Mouse (Mus musculus) c-Kit-positive CD71-positive TER-119-negative erythroid progenitor cells, embryonic 14.5 days (primary cell): ENCODE results near the gene Gm2a.
"Not testable (repeated sequence)": the region's sequence is repeated elsewhere in the genome, so short reads cannot be mapped to it uniquely, and the experiment has no call there.

Source experiments
- DNase-seq: peaks from one replicate; pipeline ENCODE4 v3.0.0-alpha.2; 2013; ENCODE audit warnings: low read depth

Gm2a gene

GRCm38 (mm10) chr11:55097463-55098188 lies at the start of gene Gm2a:
Gm2a (plus strand) TSS chr11:55098115.
- peak; percentile 93 for DNase-seq

- DNase-seq = no peak
These were observed 46.9 kb upstream of the Gm2a start for GRCm38 (mm10) chr11:55050837-55051510.

- no peak for DNase-seq
These were observed 40.4 kb upstream of the Gm2a start for GRCm38 (mm10) chr11:55057511-55057910.

DNA sequence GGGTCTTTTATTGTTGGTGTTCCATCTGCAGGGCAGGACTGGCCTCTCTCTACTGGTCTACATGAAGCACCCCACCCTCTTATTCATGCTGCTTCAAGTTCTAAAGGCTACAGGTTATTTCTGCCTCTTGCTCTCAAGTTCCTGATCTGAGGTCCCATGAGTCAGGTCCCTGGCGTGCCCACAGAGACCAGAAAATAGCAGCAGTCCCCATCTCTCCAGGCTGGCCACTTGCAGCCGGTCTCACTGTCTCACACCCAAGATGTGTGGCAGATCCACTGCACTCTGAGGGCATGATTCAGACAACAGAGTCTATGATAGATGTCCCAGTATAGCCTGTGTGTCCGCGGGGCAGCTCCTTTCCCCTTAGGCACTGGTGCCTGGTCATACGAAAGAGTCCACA lies 37.1 kb upstream of the Gm2a start:
- no peak for DNase-seq

- DNase-seq = no peak
These were observed 35.1 kb upstream of the Gm2a start for GRCm38 (mm10) chr11:55062856-55063255.

- no peak for DNase-seq
These were observed 31.0 kb upstream of the Gm2a start for GRCm38 (mm10) chr11:55066921-55067320.

GRCm38 (mm10) chr11:55069023-55069422 lies 28.9 kb upstream of the Gm2a start:
- DNase-seq = no peak

GRCm38 (mm10) chr11:55071344-55071743 lies 26.6 kb upstream of the Gm2a start:
- DNase-seq = no peak

- no peak for DNase-seq
These were observed 25.4 kb upstream of the Gm2a start for GRCm38 (mm10) chr11:55072467-55072866.

GRCm38 (mm10) chr11:55073191-55073590 lies 24.7 kb upstream of the Gm2a start:
- no peak for DNase-seq

DNA sequence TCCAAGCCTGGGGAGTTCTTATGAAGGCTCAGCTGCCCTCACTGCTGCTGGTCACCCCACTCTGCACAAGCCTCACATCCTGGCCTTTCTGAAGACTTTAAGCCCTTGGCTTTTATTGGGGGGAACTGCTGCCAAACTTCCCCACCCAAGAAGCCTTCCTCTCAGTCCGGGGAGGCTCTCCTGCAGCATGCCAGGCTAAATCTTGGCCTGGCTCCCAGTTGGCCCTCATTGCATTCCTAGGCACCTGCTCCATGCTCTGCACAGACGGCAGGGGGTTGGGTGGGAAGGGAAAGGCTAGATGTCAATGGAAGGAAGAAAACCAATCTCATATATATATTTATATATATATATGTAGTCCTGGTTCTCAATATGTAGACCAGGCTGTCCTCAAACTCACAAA lies 22.3 kb upstream of the Gm2a start:
- DNase-seq = no peak

DNA sequence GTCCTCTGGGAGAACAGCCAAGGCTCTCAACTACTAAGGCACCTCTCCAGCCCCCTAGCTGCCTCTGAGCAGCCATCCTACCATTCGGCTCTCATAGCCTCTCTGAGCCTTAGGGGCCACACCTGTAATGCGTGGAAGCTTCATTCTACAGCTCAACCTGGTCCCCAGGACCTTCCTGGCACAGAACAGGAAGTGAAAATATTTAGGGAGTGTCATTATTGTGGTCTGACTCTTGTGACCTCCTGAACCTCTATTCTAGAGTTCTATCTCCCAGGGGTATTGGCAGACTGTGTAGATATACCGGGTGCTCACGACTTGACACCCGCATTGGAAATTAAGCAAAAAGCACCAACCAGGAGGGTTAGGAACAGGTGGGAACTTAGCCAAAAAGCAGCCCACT lies 21.7 kb upstream of the Gm2a start:
- no peak for DNase-seq

GRCm38 (mm10) chr11:55077331-55078231 lies 20.3 kb upstream of the Gm2a start, which contains the start of gene Ccdc69:
Ccdc69 (minus strand) TSS chr11:55078131.
- DNase-seq = no peak

- no peak for DNase-seq
These were observed 19.4 kb upstream of the Gm2a start for GRCm38 (mm10) chr11:55078502-55078901.

DNA sequence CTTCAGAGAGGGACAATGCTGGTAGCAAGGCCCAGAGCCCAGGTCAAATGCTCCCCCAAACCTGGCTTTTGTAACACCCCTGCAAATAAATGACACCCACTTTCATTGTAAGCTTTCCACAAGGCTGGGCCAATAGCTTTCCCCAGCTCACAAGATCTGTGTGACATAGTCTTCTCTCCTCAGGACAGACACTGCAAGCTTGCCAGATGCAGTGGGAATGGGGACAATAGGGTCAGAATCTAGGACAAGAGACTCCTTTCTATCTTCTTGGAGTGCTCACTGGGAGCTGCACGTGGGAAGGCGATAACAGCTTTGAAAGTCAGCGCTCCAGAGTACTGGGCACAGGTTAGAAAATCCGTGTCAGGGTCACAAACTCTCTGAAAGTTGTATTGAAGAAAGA lies 18.7 kb upstream of the Gm2a start:
- no peak for DNase-seq

GRCm38 (mm10) chr11:55081206-55081605 lies 16.7 kb upstream of the Gm2a start:
- DNase-seq = no peak

DNA sequence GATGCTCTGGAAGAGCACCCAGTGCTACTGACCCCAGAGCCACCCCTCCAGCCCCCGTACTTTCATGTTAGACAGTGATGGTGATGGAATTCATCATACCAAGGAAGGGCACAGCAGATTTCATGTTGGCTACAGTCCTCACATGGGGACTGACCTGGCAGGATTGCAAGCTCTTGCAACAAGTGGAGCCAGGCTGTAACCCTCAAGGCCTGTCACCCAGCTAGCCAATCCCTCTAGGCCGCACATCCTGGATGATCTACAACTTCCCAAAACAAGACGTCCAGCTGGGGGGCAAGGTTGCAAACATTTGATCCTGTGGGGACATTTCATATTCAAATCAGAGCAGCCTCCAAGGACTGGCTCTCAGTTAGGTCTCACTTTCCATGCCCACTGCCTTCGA lies 13.3 kb upstream of the Gm2a start:
- no peak for DNase-seq

DNA sequence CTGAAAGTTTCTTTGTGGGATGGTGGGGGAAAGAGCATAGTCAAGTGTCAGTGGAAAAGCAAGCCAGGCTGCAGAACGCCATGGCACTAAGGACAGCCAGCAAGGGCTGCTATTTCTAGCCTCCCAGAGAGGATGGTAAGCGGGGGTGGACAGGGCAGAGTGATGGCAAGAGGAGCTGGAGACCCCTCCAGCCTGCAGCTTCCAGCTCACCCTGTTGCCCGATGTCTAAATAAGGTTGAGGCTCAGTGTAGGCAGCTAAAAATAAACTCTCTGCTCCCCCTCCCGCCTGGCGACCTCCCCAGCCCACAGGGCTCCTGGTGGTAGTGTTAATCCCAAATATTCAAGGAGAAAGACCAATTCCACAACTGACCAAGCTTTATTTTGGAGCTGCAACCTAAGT lies 12.5 kb upstream of the Gm2a start:
- DNase-seq = no peak

DNA sequence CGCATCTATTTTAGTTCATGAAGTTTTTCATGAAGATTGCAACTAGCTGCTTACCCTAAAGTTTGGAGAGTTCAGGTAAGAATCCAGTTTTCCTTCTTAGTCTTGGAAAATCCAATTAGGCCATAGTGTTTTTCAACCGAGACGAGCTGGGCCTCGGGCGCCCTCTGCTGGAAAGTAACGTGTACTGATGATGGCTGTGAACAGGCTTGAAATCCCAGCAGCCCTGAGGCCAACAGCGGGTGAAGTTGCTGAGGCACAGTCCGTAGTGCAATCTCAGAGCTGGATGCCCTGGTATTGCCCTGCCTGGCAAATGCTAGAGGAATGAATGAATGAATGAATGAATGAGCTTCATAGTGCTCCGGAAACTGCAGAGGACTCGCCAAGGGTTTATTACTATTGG lies 10.9 kb upstream of the Gm2a start:
- peak; percentile 51 for DNase-seq

DNA sequence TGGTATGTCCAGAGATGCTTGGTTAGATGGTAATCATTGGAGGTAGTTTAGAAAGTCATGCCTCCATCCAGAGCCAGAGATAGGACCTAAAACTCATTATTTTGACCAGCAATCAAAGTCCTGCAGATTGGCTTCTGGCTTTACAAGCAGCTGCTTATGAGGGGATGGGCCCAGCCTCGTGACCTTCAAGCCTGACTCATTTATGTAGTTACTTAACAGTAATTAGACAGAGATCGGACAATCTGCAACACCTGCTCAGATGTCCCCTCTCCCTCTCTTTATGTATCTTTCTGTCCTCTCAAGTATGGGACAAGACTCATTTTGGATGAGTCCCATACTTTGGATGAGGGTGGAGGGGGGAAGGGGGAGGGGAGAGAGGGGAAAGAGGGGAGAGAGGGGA lies 8.0 kb upstream of the Gm2a start:
- DNase-seq = no peak

- no peak for DNase-seq
These were observed 4.8 kb upstream of the Gm2a start for GRCm38 (mm10) chr11:55093096-55093495.

DNA sequence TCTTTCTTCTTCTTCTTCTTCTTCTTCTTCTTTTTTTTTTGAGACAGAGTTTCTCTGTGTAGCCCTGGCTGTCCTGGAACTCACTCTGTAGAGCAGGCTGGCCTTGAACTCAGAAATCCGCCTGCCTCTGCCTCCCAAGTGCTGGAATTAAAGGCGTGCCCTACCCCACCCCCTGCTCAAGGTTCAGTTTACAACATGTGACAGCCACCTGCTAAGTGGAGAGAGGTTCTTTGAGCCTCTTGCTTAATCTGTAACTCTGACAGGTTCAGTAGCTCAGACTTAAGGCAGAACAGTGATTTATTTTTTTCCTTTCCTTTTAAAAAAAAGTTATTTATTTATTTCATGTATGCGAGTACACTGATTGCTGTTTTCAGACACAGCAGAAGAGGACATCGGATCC lies 1.6 kb upstream of the Gm2a start:
- DNase-seq = not testable (repeated sequence)
